In genomic region chr3:51869980-51870379, GRCm38 (mm10) we compare ENCODE assay signal across 16 mouse cellular contexts.
DNase-seq lines count a peak whose midpoint lies in the region; ATAC-seq and TF ChIP-seq lines count a peak whose summit lies in the region.
"Had no signal": no experiment of that assay in that cellular context is flagged by ENCODE, and none has a peak within 500 bp of the region (broad histone marks: within the 10 kb centered on the region; RNA-seq: fewer than 3 reads in every experiment).

No protein-coding gene starts in this region.

- ATAC-seq in forebrain, embryonic 14.5 days, result peak; percentile 29; the same call in 1 of the 2 replicates
- ATAC-seq in hindbrain, embryonic 15.5 days (ENCODE audit: low FRiP score, low read depth), result peak; percentile 60; the same call in 1 of the 2 replicates
- ATAC-seq in neural tube, embryonic 13.5 days (ENCODE audit: low read depth), result no peak
- ATAC-seq: inflammation-experienced regulatory T-cells, adult 6 months had no signal

- no peak overlapping the region for H3K9ac ChIP-seq in forebrain, embryonic 14.5 days (ENCODE audit: low read length)
- no peak overlapping the region for H3K9ac ChIP-seq in hindbrain, embryonic 15.5 days
- peak overlapping the region; percentile 0; the same call in 1 of the 2 replicates for H3K9ac ChIP-seq in neural tube, embryonic 13.5 days
- H3K9ac ChIP-seq: embryonic facial prominence, embryonic 13.5 days; lung, embryonic 15.5 days had no signal

- H3K9me3 ChIP-seq in forebrain, embryonic 14.5 days (replicated peaks; ENCODE audit: control insufficient read depth, low read length), result no peaks in the 10 kb centered on the region
- no peaks in the 10 kb centered on the region for H3K9me3 ChIP-seq in hindbrain, embryonic 15.5 days
- H3K9me3 ChIP-seq in neural tube, embryonic 13.5 days, result no peaks in the 10 kb centered on the region
- H3K9me3 ChIP-seq: embryonic facial prominence, embryonic 13.5 days; heart, embryonic 10.5 days; lung, embryonic 15.5 days had no signal

- peak in 1 of 2 experiments; percentile 50 for DNase-seq in layer of hippocampus, adult 2 months (ENCODE audit: low spot score in 2 of 2)
- no peak for DNase-seq in layer of hippocampus, postnatal 10 days (ENCODE audit: low spot score in 2 of 2)
- peak; percentile 46 for DNase-seq in forebrain, embryonic 14.5 days (ENCODE audit: low spot score)
- no peak for DNase-seq in testis, postnatal 14 days (ENCODE audit: low spot score)
- DNase-seq in thymus, postnatal 36 days, result no peak
- DNase-seq in ovary, postnatal 10 days (ENCODE audit: low spot score), result no peak
- DNase-seq: adrenal gland, postnatal 10 days; cerebellum, adult 11-12 months; kidney, postnatal 14 days; spleen, adult 18-20 months had no signal

- WGBS in forebrain, embryonic 14.5 days, result 56% methylated on average over 6 of the region's 6 CpGs
- 30% methylated on average over 6 of the region's 6 CpGs for WGBS in hindbrain, embryonic 15.5 days
- 52% methylated on average over 6 of the region's 6 CpGs for WGBS in neural tube, embryonic 13.5 days

- no peak overlapping the region for H3K4me2 ChIP-seq in forebrain, embryonic 14.5 days (ENCODE audit: low read length)
- peak overlapping the region; percentile 12; the same call in 1 of the 2 replicates for H3K4me2 ChIP-seq in hindbrain, embryonic 15.5 days
- H3K4me2 ChIP-seq in neural tube, embryonic 13.5 days, result no peak overlapping the region
- H3K4me2 ChIP-seq: embryonic facial prominence, embryonic 13.5 days; lung, embryonic 15.5 days had no signal

- no peak for TF ChIP-seq CTCF in layer of hippocampus, adult 2 months (conservative IDR thresholded peaks at IDR 0.05)

- peaks cover 25% of the 10 kb centered on the region for H3K4me1 ChIP-seq in forebrain, embryonic 14.5 days (ENCODE audit: control insufficient read depth, insufficient read depth, low read length)
- H3K4me1 ChIP-seq in hindbrain, embryonic 15.5 days (replicated peaks), result peaks cover 38% of the 10 kb centered on the region
- H3K4me1 ChIP-seq in neural tube, embryonic 13.5 days (replicated peaks), result peaks cover 68% of the 10 kb centered on the region

- H3K36me3 ChIP-seq in forebrain, embryonic 14.5 days (ENCODE audit: control insufficient read depth, insufficient read depth, low read length), result no peaks in the 10 kb centered on the region
- no peaks in the 10 kb centered on the region for H3K36me3 ChIP-seq in hindbrain, embryonic 15.5 days
- H3K36me3 ChIP-seq in neural tube, embryonic 13.5 days, result no peaks in the 10 kb centered on the region
- H3K36me3 ChIP-seq: embryonic facial prominence, embryonic 13.5 days; heart, embryonic 10.5 days; lung, embryonic 15.5 days had no signal

- peak overlapping the region; percentile 81 for H3K27ac ChIP-seq in layer of hippocampus, adult 2 months
- H3K27ac ChIP-seq in forebrain, embryonic 14.5 days (ENCODE audit: low read depth, low read length), result peak overlapping the region; percentile 16; the same call in 1 of the 2 replicates
- peak overlapping the region; percentile 66 for H3K27ac ChIP-seq in hindbrain, embryonic 15.5 days (replicated peaks)
- H3K27ac ChIP-seq in neural tube, embryonic 13.5 days (replicated peaks), result peak overlapping the region; percentile 81
- H3K27ac ChIP-seq: embryonic facial prominence, embryonic 13.5 days; heart, embryonic 10.5 days had no signal

- H3K27me3 ChIP-seq in forebrain, embryonic 14.5 days (replicated peaks; ENCODE audit: control insufficient read depth, insufficient read depth, low read length), result no peaks in the 10 kb centered on the region
- no peaks in the 10 kb centered on the region for H3K27me3 ChIP-seq in hindbrain, embryonic 15.5 days
- H3K27me3 ChIP-seq in neural tube, embryonic 13.5 days, result no peaks in the 10 kb centered on the region
- H3K27me3 ChIP-seq: embryonic facial prominence, embryonic 13.5 days; lung, embryonic 15.5 days had no signal

- no peak overlapping the region for H3K4me3 ChIP-seq in layer of hippocampus, adult 2 months
- H3K4me3 ChIP-seq in forebrain, embryonic 14.5 days (ENCODE audit: low read depth, low read length), result no peak overlapping the region
- no peak overlapping the region for H3K4me3 ChIP-seq in hindbrain, embryonic 15.5 days
- H3K4me3 ChIP-seq in neural tube, embryonic 13.5 days, result no peak overlapping the region
- H3K4me3 ChIP-seq: embryonic facial prominence, embryonic 13.5 days; heart, embryonic 10.5 days; lung, embryonic 15.5 days had no signal

Comparison
In these comparisons a context has a peak if more than half of its experiments do, and no peak if none do; other contexts are left out.
1. H3K27ac ChIP-seq: peak in every context shown above with its lines; median percentile 81 in layer of hippocampus, adult 2 months; 81 in neural tube, embryonic 13.5 days; 66 in hindbrain, embryonic 15.5 days; 16 in forebrain, embryonic 14.5 days.